Mouse (Mus musculus): ENCODE measurements around the gene Eya2.

DNA sequence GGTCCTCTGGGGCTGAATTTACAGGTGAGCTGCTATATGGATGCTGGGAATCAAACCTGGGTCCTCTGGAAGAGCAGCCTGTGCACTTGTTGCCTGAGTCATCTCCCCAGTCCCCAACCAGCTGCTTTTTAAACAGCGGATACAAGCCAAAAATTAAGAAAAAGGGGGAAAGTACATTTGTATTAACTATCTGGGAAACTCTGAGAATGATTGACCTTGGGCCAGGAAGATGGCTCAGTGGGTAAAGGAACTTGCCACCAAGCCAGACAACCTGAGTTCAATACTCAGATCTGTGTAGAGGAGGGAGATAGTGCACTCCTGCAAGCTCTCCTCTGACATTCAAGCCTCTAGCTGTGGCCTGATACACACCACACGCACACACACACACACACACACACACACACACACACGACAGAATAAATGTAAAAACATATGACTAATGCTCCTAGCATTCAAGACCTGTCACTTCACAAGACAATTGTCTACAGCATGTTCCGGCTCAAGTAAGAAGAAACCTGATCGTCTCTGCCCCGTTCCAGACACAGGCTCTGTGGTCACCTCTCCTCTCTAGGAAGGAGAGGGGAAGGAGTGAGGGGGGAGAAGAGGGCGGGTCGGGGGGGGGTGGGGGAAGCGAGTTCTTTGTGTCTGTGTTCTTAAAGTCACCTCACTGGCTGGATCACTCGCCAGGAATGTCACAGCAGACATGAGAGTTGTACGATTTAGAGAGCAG is 35.2 kb upstream of the Eya2 start:
- TF ChIP-seq CTCF (IDR thresholded peaks at IDR 0.05; ENCODE audit: control insufficient read depth, insufficient read depth, insufficient replicate concordance, low read depth, low read length), result no peak
- no peak for TF ChIP-seq POLR2A (IDR thresholded peaks at IDR 0.05; ENCODE audit: control insufficient read depth, low read depth, low read length)
